Mouse (Mus musculus) MN1 (cell line): ENCODE measurements around the gene Cog1.
A peak's percentile ranks its signal among the peaks of the same experiment; 100 is the strongest.
"Not testable (repeated sequence)": the region's sequence is repeated elsewhere in the genome, so short reads cannot be mapped to it uniquely, and the experiment has no call there.

ENCODE experiments used
- DNase-seq: peaks from one replicate; pipeline ENCODE4 v3.0.0-alpha.2; 2016; ENCODE audit warnings: low spot score

Gene Cog1

GRCm38 (mm10) chr11:113632303-113632702 is 16.7 kb upstream of the Cog1 start:
- DNase-seq = no peak

GRCm38 (mm10) chr11:113633398-113633797 is 15.6 kb upstream of the Cog1 start:
- DNase-seq = no peak

GRCm38 (mm10) chr11:113634699-113635121 is 14.3 kb upstream of the Cog1 start:
- DNase-seq = no peak

- no peak for DNase-seq
Measured at GRCm38 (mm10) chr11:113638680-113639079, 10.3 kb upstream of the Cog1 start.

GRCm38 (mm10) chr11:113645181-113645580 is 3.8 kb upstream of the Cog1 start:
- no peak for DNase-seq

- peak; percentile 86 for DNase-seq
Measured at GRCm38 (mm10) chr11:113648152-113648551, 817 bp upstream of the Cog1 start.

- peak; percentile 75 for DNase-seq
Measured at GRCm38 (mm10) chr11:113649353-113650210, 613 bp downstream of the Cog1 start, which contains the start of gene Slc39a11. Slc39a11 (minus strand) TSS chr11:113650079.

GRCm38 (mm10) chr11:113651206-113651906 is 2.4 kb downstream of the Cog1 start:
- DNase-seq = peak; percentile 51

- DNase-seq = no peak
Measured at GRCm38 (mm10) chr11:113651907-113652273, 2.9 kb downstream of the Cog1 start.

- DNase-seq = no peak
Measured at GRCm38 (mm10) chr11:113652516-113652915, 3.5 kb downstream of the Cog1 start.

- no peak for DNase-seq
Measured at GRCm38 (mm10) chr11:113654105-113654504, 5.1 kb downstream of the Cog1 start.

GRCm38 (mm10) chr11:113654561-113655270 is 5.7 kb downstream of the Cog1 start:
- no peak for DNase-seq

- DNase-seq = no peak
Measured at GRCm38 (mm10) chr11:113656511-113656932, 7.6 kb downstream of the Cog1 start.

GRCm38 (mm10) chr11:113657221-113657620 is 8.3 kb downstream of the Cog1 start:
- DNase-seq = no peak

GRCm38 (mm10) chr11:113658319-113658718 is 9.3 kb downstream of the Cog1 start:
- no peak for DNase-seq

GRCm38 (mm10) chr11:113658763-113659162 is 9.8 kb downstream of the Cog1 start:
- DNase-seq = no peak

GRCm38 (mm10) chr11:113660213-113660612 is 11.2 kb downstream of the Cog1 start:
- not testable (repeated sequence) for DNase-seq

GRCm38 (mm10) chr11:113660940-113661339 is 12.0 kb downstream of the Cog1 start:
- DNase-seq = no peak

- DNase-seq = no peak
Measured at GRCm38 (mm10) chr11:113661835-113662351, 12.9 kb downstream of the Cog1 start.

- DNase-seq = no peak
Measured at GRCm38 (mm10) chr11:113664279-113664678, 15.3 kb downstream of the Cog1 start.

GRCm38 (mm10) chr11:113666205-113666604 is 17.2 kb downstream of the Cog1 start:
- DNase-seq = peak; percentile 64

GRCm38 (mm10) chr11:113666648-113667047 is 17.7 kb downstream of the Cog1 start:
- no peak for DNase-seq
